Mouse (Mus musculus) myocyte (in vitro differentiated cells): ENCODE measurements around the gene Prkg1. TPM values are rescaled to one million over a fixed set of nuclear protein-coding genes. Genes with fewer than 3 reads are reported as not detected.

ENCODE experiments used
- H3K27me3 ChIP-seq: one replicate; pipeline ENCODE4 v1.6.1; 2011; ENCODE audit not compliant: control insufficient read depth, insufficient read depth, insufficient read length
- H3K36me3 ChIP-seq: one replicate; pipeline ENCODE4 v1.6.1; 2011; ENCODE audit not compliant: control insufficient read depth, insufficient read depth
- H3K4me2 ChIP-seq: one replicate; pipeline ENCODE4 v1.6.1; 2011; ENCODE audit warnings: low read depth, control low read depth
- H3K4me3 ChIP-seq: one replicate; pipeline ENCODE4 v1.5.1; 2011; ENCODE audit warnings: mild to moderate bottlenecking, control low read depth, moderate library complexity
- H3K79me2 ChIP-seq: one replicate; pipeline ENCODE4 v1.6.1; 2011; ENCODE audit not compliant: control insufficient read depth, insufficient read depth
- H3ac ChIP-seq: one replicate; pipeline ENCODE4 v1.6.1; 2011; ENCODE audit not compliant: control insufficient read depth, insufficient read length
- CEBPB ChIP-seq: IDR thresholded peaks from 2 replicates; pipeline ENCODE4 v1.6.1; 2011; ENCODE audit warnings: mild to moderate bottlenecking, moderate library complexity; ENCODE audit not compliant: poor library complexity, insufficient read depth, severe bottlenecking
- E2F4 ChIP-seq: IDR thresholded peaks from one replicate; pipeline ENCODE4 v1.6.1; 2011; ENCODE audit warnings: mild to moderate bottlenecking, control low read depth, moderate library complexity; ENCODE audit not compliant: insufficient read depth
- MAX ChIP-seq: IDR thresholded peaks from one replicate; pipeline ENCODE4 v1.6.1; 2011; ENCODE audit warnings: low read depth, mild to moderate bottlenecking, control low read depth
- MYOD1 ChIP-seq, 3 experiments: IDR thresholded peaks; one replicate each; pipeline ENCODE4 v1.6.1; 2011; ENCODE audit warnings: control low read depth in 2 of 3, low read depth in 2 of 3, mild to moderate bottlenecking in 2 of 3, moderate library complexity in 1 of 3; ENCODE audit not compliant: insufficient read length in 2 of 3, control insufficient read depth in 1 of 3
- MYOG ChIP-seq, 3 experiments: IDR thresholded peaks; one replicate each; pipeline ENCODE4 v1.6.1; 2011; ENCODE audit warnings: control low read depth in 2 of 3, low read depth in 2 of 3, mild to moderate bottlenecking in 2 of 3; ENCODE audit not compliant: insufficient read length in 2 of 3, control insufficient read depth in 1 of 3, insufficient read depth in 1 of 3
- POLR2A ChIP-seq: IDR thresholded peaks from one replicate; pipeline ENCODE4 v1.6.1; 2011; ENCODE audit warnings: low read depth, mild to moderate bottlenecking, control low read depth, moderate library complexity; ENCODE audit not compliant: insufficient read length
- POLR2AphosphoS2 ChIP-seq: IDR thresholded peaks from one replicate; pipeline ENCODE4 v1.6.1; 2011; ENCODE audit warnings: low read depth, control low read depth; ENCODE audit not compliant: insufficient read length
- REST ChIP-seq: IDR thresholded peaks from one replicate; pipeline ENCODE4 v1.6.1; 2011; ENCODE audit warnings: mild to moderate bottlenecking, control low read depth, moderate library complexity; ENCODE audit not compliant: insufficient read depth, insufficient read length
- SRF ChIP-seq: IDR thresholded peaks from one replicate; pipeline ENCODE4 v1.6.1; 2011; ENCODE audit warnings: low read depth; ENCODE audit not compliant: control insufficient read depth, insufficient read length
- TCF12 ChIP-seq: IDR thresholded peaks from one replicate; pipeline ENCODE4 v1.6.1; 2011; ENCODE audit warnings: mild to moderate bottlenecking, control low read depth; ENCODE audit not compliant: poor library complexity, insufficient read depth, severe bottlenecking
- TCF3 ChIP-seq: IDR thresholded peaks from one replicate; pipeline ENCODE4 v1.6.1; 2011; ENCODE audit warnings: low read depth, control low read depth; ENCODE audit not compliant: insufficient read length
- USF1 ChIP-seq: IDR thresholded peaks from one replicate; pipeline ENCODE4 v1.6.1; 2011; ENCODE audit warnings: low read depth, mild to moderate bottlenecking, control low read depth, moderate library complexity
- polyA plus RNA-seq: library from polyadenylated mRNA; unstranded; fragments of >200 nt; fragmentation: generic; extraction: Trizol; gene quantifications from one replicate; pipeline ENCODE4 v1.2.1, GENCODE M21; 2012; ENCODE audit warnings: missing spikeins

Prkg1 gene
- polyA plus RNA-seq, 1 experiment, result 1.7 TPM

- Histone ChIP-seq H3K27me3 (no peaks in the 10 kb centered on the region), H3K79me2 (no peaks in the 10 kb centered on the region), H3ac (no peak overlapping the region), H3K36me3 (no peaks in the 10 kb centered on the region), H3K4me2 (peak overlapping the region; percentile 52), H3K4me3 (peak overlapping the region; percentile 55)
- TF ChIP-seq MAX, result no peak
- TF ChIP-seq POLR2A, result no peak
- TF ChIP-seq MYOG (IDR thresholded peaks at IDR 0.05; ENCODE audit: control insufficient read depth in 1 of 3, insufficient read depth in 1 of 3, insufficient read length in 2 of 3, low read depth in 2 of 3), result no peak
- no peak for TF ChIP-seq REST
- no peak for TF ChIP-seq MYOD1 (IDR thresholded peaks at IDR 0.05; ENCODE audit: control insufficient read depth in 1 of 3, insufficient read length in 2 of 3, low read depth in 2 of 3)
- no peak for TF ChIP-seq SRF
- no peak for TF ChIP-seq E2F4
- no peak for TF ChIP-seq USF1
- no peak for TF ChIP-seq CEBPB
- no peak for TF ChIP-seq TCF3
- TF ChIP-seq TCF12, result no peak
- no peak for TF ChIP-seq POLR2AphosphoS2
Observed at GRCm38 (mm10) chr19:31765451-31765850, 618 bp upstream of the Prkg1 start.

GRCm38 (mm10) chr19:31763951-31764800, 657 bp downstream of the Prkg1 start:
- Histone ChIP-seq H3K4me3 (peak overlapping the region; percentile 55), H3ac (peak overlapping the region; percentile 90), H3K4me2 (peak overlapping the region; percentile 78), H3K79me2 (no peaks in the 10 kb centered on the region), H3K36me3 (no peaks in the 10 kb centered on the region), H3K27me3 (no peaks in the 10 kb centered on the region)
- TF ChIP-seq POLR2AphosphoS2 (peak; percentile 38), USF1 (peak; percentile 73), MAX (no peak)

GRCm38 (mm10) chr19:31763246-31763821, 1.5 kb downstream of the Prkg1 start:
- Histone ChIP-seq H3ac (peak overlapping the region; percentile 90), H3K36me3 (no peaks in the 10 kb centered on the region), H3K4me3 (peak overlapping the region; percentile 55), H3K27me3 (no peaks in the 10 kb centered on the region), H3K4me2 (peak overlapping the region; percentile 78), H3K79me2 (no peaks in the 10 kb centered on the region)
- TF ChIP-seq TCF12 (no peak), MYOG (IDR thresholded peaks at IDR 0.05; ENCODE audit: control insufficient read depth in 1 of 3, insufficient read depth in 1 of 3, insufficient read length in 2 of 3, low read depth in 2 of 3) (no peak), MYOD1 (IDR thresholded peaks at IDR 0.05; ENCODE audit: control insufficient read depth in 1 of 3, insufficient read length in 2 of 3, low read depth in 2 of 3) (no peak), TCF3 (no peak), CEBPB (no peak), MAX (no peak), SRF (no peak), E2F4 (no peak), REST (no peak), USF1 (no peak), POLR2A (no peak), POLR2AphosphoS2 (no peak)

- H3K4me2 ChIP-seq, result peak overlapping the region; percentile 78
- H3K4me3 ChIP-seq, result peak overlapping the region; percentile 55
- H3K79me2 ChIP-seq, result no peaks in the 10 kb centered on the region
- TF ChIP-seq SRF (no peak), MAX (no peak), CEBPB (no peak), MYOD1 (IDR thresholded peaks at IDR 0.05; ENCODE audit: control insufficient read depth in 1 of 3, insufficient read length in 2 of 3, low read depth in 2 of 3) (peak in 2 of 3 experiments; percentile 56 to 69), USF1 (no peak), TCF12 (no peak), REST (no peak), POLR2AphosphoS2 (no peak), POLR2A (peak; percentile 71), TCF3 (peak; percentile 9), MYOG (IDR thresholded peaks at IDR 0.05; ENCODE audit: control insufficient read depth in 1 of 3, insufficient read depth in 1 of 3, insufficient read length in 2 of 3, low read depth in 2 of 3) (peak in 2 of 3 experiments; percentile 81 to 92), E2F4 (no peak)
- H3K36me3 ChIP-seq, result no peaks in the 10 kb centered on the region
- no peak overlapping the region for H3ac ChIP-seq
- H3K27me3 ChIP-seq, result no peaks in the 10 kb centered on the region
Observed at GRCm38 (mm10) chr19:31762411-31763245, 2.2 kb downstream of the Prkg1 start.
